Mouse (Mus musculus): ENCODE results near the gene Prss34. TPM values are rescaled to one million over a fixed set of nuclear protein-coding genes. Genes with fewer than 3 reads are reported as not detected.

Gene Prss34
- polyA plus RNA-seq (2015; fragmentation: Nextera tagmentation; extraction: Ambion mirVana) = not detected in 2 replicates

- no peak within 1 kb of the TSS for H3K4me2 ChIP-seq
- 92% methylated on average over 5 of the region's 5 CpGs for WGBS
- no peak within 1 kb of the TSS for H3K4me3 ChIP-seq
- H3K36me3 ChIP-seq (ENCODE audit: poor library complexity, severe bottlenecking) = no peaks in the 10 kb centered on the region
- no peaks in the 10 kb centered on the region for H3K4me1 ChIP-seq
- H3K9ac ChIP-seq = no peak within 1 kb of the TSS
- no peak within 1 kb of the TSS for H3K27ac ChIP-seq
- H3K9me3 ChIP-seq (replicated peaks) = no peaks in the 10 kb centered on the region
- H3K27me3 ChIP-seq = peaks cover 9% of the 10 kb centered on the region; the same call in 1 of the 2 replicates
- ATAC-seq = no peak
These were observed at the start of gene Prss34 for GRCm38 (mm10) chr17:25298094-25298493. Prss34 (plus strand) TSS chr17:25298394.

GRCm38 (mm10) chr17:25250181-25250835, 47.9 kb upstream of the Prss34 start:
- no peak overlapping the region for H3K9ac ChIP-seq
- H3K27ac ChIP-seq = no peak overlapping the region
- no peak for ATAC-seq
- no peak overlapping the region for H3K4me2 ChIP-seq
- no peaks in the 10 kb centered on the region for H3K9me3 ChIP-seq (replicated peaks)
- H3K4me3 ChIP-seq = no peak overlapping the region
- 79% methylated on average over 8 of the region's 8 CpGs for WGBS
- peaks cover 6% of the 10 kb centered on the region for H3K36me3 ChIP-seq (ENCODE audit: poor library complexity, severe bottlenecking)
- peaks cover 21% of the 10 kb centered on the region for H3K27me3 ChIP-seq
- peaks cover 28% of the 10 kb centered on the region for H3K4me1 ChIP-seq

GRCm38 (mm10) chr17:25252643-25253042, 45.6 kb upstream of the Prss34 start:
- H3K27ac ChIP-seq = peak overlapping the region; percentile 32
- H3K36me3 ChIP-seq (ENCODE audit: poor library complexity, severe bottlenecking) = no peaks in the 10 kb centered on the region
- H3K4me3 ChIP-seq = no peak overlapping the region
- H3K4me1 ChIP-seq = peaks cover 42% of the 10 kb centered on the region
- H3K9me3 ChIP-seq (replicated peaks) = no peaks in the 10 kb centered on the region
- peak overlapping the region; percentile 35; the same call in 1 of the 2 replicates for H3K9ac ChIP-seq
- peak; percentile 57; the same call in 1 of the 2 replicates for ATAC-seq
- H3K27me3 ChIP-seq = peaks cover 43% of the 10 kb centered on the region
- WGBS = 25% methylated on average over 3 of the region's 3 CpGs
- H3K4me2 ChIP-seq = peak overlapping the region; percentile 4; the same call in 1 of the 2 replicates

GRCm38 (mm10) chr17:25253760-25254159, 44.4 kb upstream of the Prss34 start:
- H3K4me3 ChIP-seq = no peak overlapping the region
- ATAC-seq = 0 out of 2 replicates have a peak, but pooled peaks have one; percentile 7

GRCm38 (mm10) chr17:25255110-25255509, 43.1 kb upstream of the Prss34 start:
- Histone ChIP-seq H3K9ac (no peak overlapping the region), H3K4me1 (peaks cover 42% of the 10 kb centered on the region)
- WGBS = 64% methylated on average over 2 of the region's 2 CpGs

More at GRCm38 (mm10) chr17:25253760-25254159, 44.4 kb upstream of the Prss34 start:
- 15% methylated on average over 10 of the region's 10 CpGs for WGBS
- H3K36me3 ChIP-seq (ENCODE audit: poor library complexity, severe bottlenecking) = peaks cover 2% of the 10 kb centered on the region; the same call in 1 of the 2 replicates
- peaks cover 42% of the 10 kb centered on the region for H3K4me1 ChIP-seq
- peaks cover 42% of the 10 kb centered on the region for H3K27me3 ChIP-seq
- H3K4me2 ChIP-seq = peak overlapping the region; percentile 36
- no peaks in the 10 kb centered on the region for H3K9me3 ChIP-seq (replicated peaks)
- peak overlapping the region; percentile 46 for H3K27ac ChIP-seq
- 0 out of 2 replicates have a peak overlapping the region, but pooled peaks have one; percentile 31 for H3K9ac ChIP-seq

GRCm38 (mm10) chr17:25256140-25256754, 41.9 kb upstream of the Prss34 start, which contains the start of gene Baiap3:
Baiap3 (minus strand) TSS chr17:25256364.
- peaks cover 19% of the 10 kb centered on the region for H3K36me3 ChIP-seq (ENCODE audit: poor library complexity, severe bottlenecking)
- H3K9me3 ChIP-seq (replicated peaks) = no peaks in the 10 kb centered on the region
- 6% methylated on average over 24 of the region's 35 CpGs for whole genome bisulfite sequencing
- H3K27ac ChIP-seq = no peak within 1 kb of the TSS
- H3K27me3 ChIP-seq = peaks cover 40% of the 10 kb centered on the region
- peak within 1 kb of the TSS; percentile 45 for H3K9ac ChIP-seq
- peaks cover 42% of the 10 kb centered on the region for H3K4me1 ChIP-seq
- H3K4me2 ChIP-seq = peak within 1 kb of the TSS; percentile 61
- ATAC-seq = peak; percentile 36; the same call in 1 of the 2 replicates
- peak within 1 kb of the TSS; percentile 33 for H3K4me3 ChIP-seq

More at GRCm38 (mm10) chr17:25255110-25255509, 43.1 kb upstream of the Prss34 start:
- Histone ChIP-seq H3K27ac (no peak overlapping the region), H3K27me3 (peaks cover 40% of the 10 kb centered on the region), H3K4me2 (no peak overlapping the region), H3K36me3 (ENCODE audit: poor library complexity, severe bottlenecking) (peaks cover 16% of the 10 kb centered on the region), H3K9me3 (replicated peaks) (no peaks in the 10 kb centered on the region), H3K4me3 (no peak overlapping the region)
- no peak for ATAC-seq

- 64% methylated on average over 6 of the region's 6 CpGs for WGBS
- H3K4me2 ChIP-seq = no peak overlapping the region
- H3K27me3 ChIP-seq = peaks cover 40% of the 10 kb centered on the region
- H3K4me1 ChIP-seq = peaks cover 33% of the 10 kb centered on the region
- no peaks in the 10 kb centered on the region for H3K9me3 ChIP-seq (replicated peaks)
- H3K4me3 ChIP-seq = no peak overlapping the region
- no peak for ATAC-seq
- H3K27ac ChIP-seq = no peak overlapping the region
- H3K36me3 ChIP-seq (ENCODE audit: poor library complexity, severe bottlenecking) = peaks cover 25% of the 10 kb centered on the region
- H3K9ac ChIP-seq = no peak overlapping the region
These were observed 40.4 kb upstream of the Prss34 start for GRCm38 (mm10) chr17:25257804-25258261.

- ATAC-seq = no peak
These were observed 33.7 kb upstream of the Prss34 start for GRCm38 (mm10) chr17:25264453-25264852.

GRCm38 (mm10) chr17:25270795-25271335, 27.3 kb upstream of the Prss34 start:
- no peak for ATAC-seq
- WGBS = 79% methylated on average over 2 of the region's 2 CpGs
- no peaks in the 10 kb centered on the region for H3K9me3 ChIP-seq (replicated peaks)
- peak overlapping the region; percentile 93 for H3K4me2 ChIP-seq
- peaks cover 49% of the 10 kb centered on the region for H3K36me3 ChIP-seq (ENCODE audit: poor library complexity, severe bottlenecking)
- H3K9ac ChIP-seq = peak overlapping the region; percentile 100
- no peak overlapping the region for H3K27ac ChIP-seq
- peak overlapping the region; percentile 94 for H3K4me3 ChIP-seq
- H3K27me3 ChIP-seq = no peaks in the 10 kb centered on the region
- peaks cover 36% of the 10 kb centered on the region for H3K4me1 ChIP-seq

More at GRCm38 (mm10) chr17:25264453-25264852, 33.7 kb upstream of the Prss34 start:
- no peak overlapping the region for H3K4me3 ChIP-seq
- H3K9me3 ChIP-seq (replicated peaks) = no peaks in the 10 kb centered on the region
- no peak overlapping the region for H3K9ac ChIP-seq
- WGBS = 67% methylated on average over 3 of the region's 3 CpGs
- no peak overlapping the region for H3K27ac ChIP-seq
- no peaks in the 10 kb centered on the region for H3K27me3 ChIP-seq
- H3K4me2 ChIP-seq = no peak overlapping the region
- peaks cover 82% of the 10 kb centered on the region for H3K36me3 ChIP-seq (ENCODE audit: poor library complexity, severe bottlenecking)
- H3K4me1 ChIP-seq = peaks cover under 1% of the 10 kb centered on the region; the same call in 1 of the 2 replicates

- peak overlapping the region; percentile 94 for H3K4me3 ChIP-seq
- peak overlapping the region; percentile 93 for H3K4me2 ChIP-seq
- ATAC-seq = no peak
- H3K27ac ChIP-seq = peak overlapping the region; percentile 97
- H3K27me3 ChIP-seq = no peaks in the 10 kb centered on the region
- peak overlapping the region; percentile 100 for H3K9ac ChIP-seq
- H3K36me3 ChIP-seq (ENCODE audit: poor library complexity, severe bottlenecking) = peaks cover 35% of the 10 kb centered on the region
- H3K4me1 ChIP-seq = peaks cover 36% of the 10 kb centered on the region
- WGBS = 1% methylated on average over 10 of the region's 10 CpGs
- no peaks in the 10 kb centered on the region for H3K9me3 ChIP-seq (replicated peaks)
These were observed 25.9 kb upstream of the Prss34 start for GRCm38 (mm10) chr17:25272326-25272725.

GRCm38 (mm10) chr17:25272951-25273705, 25.1 kb upstream of the Prss34 start:
- Histone ChIP-seq H3K27me3 (no peaks in the 10 kb centered on the region), H3K9me3 (replicated peaks) (no peaks in the 10 kb centered on the region), H3K9ac (peak overlapping the region; percentile 100), H3K27ac (peak overlapping the region; percentile 97), H3K36me3 (ENCODE audit: poor library complexity, severe bottlenecking) (peaks cover 27% of the 10 kb centered on the region), H3K4me3 (peak overlapping the region; percentile 94), H3K4me1 (peaks cover 36% of the 10 kb centered on the region), H3K4me2 (peak overlapping the region; percentile 93)
- under 1% methylated on average over 85 of the region's 92 CpGs for WGBS
- ATAC-seq = peak; percentile 94

All from forebrain, embryonic 13.5 days (tissue).